Mouse (Mus musculus) heart, postnatal 36 days (tissue): ENCODE measurements around the gene Grwd1. TPM values are rescaled to one million over a fixed set of nuclear protein-coding genes. Genes with fewer than 3 reads are reported as not detected.
A peak's percentile ranks its signal among the peaks of the same experiment; 100 is the strongest.

Source experiments
- DNase-seq, 2 experiments: peaks; one replicate each; pipeline ENCODE4 v3.0.0; 2021 to 2022
- intact Hi-C: fragments of 180-260 bp; cut with DNase I; formaldehyde crosslinking; loops from one replicate; pipeline ENCODE4 v1.15.1; 2025
- total RNA-seq, 2 experiments: library from RNA; stranded (reverse); gene quantifications; 2 replicates each; pipeline ENCODE4 v1.2.3; 2021

The Grwd1 gene
- total RNA-seq, 2 experiments from 2014 or later: 11.5 to 11.6 TPM

- DNase-seq: no peak
Observed at GRCm38 (mm10) chr7:45848447-45849027, 17.8 kb upstream of the Grwd1 start.

GRCm38 (mm10) chr7:45842950-45843744 is 12.4 kb upstream of the Grwd1 start:
- DNase-seq: no peak
- intact Hi-C loops: no loop called here

More at GRCm38 (mm10) chr7:45848447-45849027, 17.8 kb upstream of the Grwd1 start:
- intact Hi-C loops: no loop called here

- intact Hi-C loops: no loop called here
- DNase-seq: no peak
Observed at GRCm38 (mm10) chr7:45833924-45834323, 3.2 kb upstream of the Grwd1 start.

GRCm38 (mm10) chr7:45833148-45833790 is 2.5 kb upstream of the Grwd1 start:
- intact Hi-C loops: no loop called here
- no peak for DNase-seq

DNA sequence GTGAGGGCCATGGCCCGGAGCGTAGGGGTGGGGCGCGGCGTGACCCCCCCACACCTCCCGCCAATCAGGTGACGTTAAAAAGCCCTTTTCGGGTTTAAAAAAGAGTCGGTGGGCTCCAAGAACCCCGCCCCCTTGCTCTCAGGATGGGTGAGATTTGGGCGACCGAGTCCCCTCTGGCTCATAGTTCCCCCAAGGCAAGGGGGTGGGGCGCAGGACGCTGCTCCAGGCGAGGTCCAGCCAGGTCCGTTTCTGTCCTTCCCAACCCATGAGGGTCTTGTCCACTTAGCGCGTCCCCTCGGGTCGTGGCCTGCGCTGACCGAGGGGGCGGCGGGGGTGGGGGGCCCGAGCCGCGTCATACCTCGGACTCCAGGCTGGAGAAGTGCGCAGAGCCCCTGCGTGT is 1.7 kb upstream of the Grwd1 start:
- DNase-seq: no peak
- intact Hi-C loops: no loop called here

DNA sequence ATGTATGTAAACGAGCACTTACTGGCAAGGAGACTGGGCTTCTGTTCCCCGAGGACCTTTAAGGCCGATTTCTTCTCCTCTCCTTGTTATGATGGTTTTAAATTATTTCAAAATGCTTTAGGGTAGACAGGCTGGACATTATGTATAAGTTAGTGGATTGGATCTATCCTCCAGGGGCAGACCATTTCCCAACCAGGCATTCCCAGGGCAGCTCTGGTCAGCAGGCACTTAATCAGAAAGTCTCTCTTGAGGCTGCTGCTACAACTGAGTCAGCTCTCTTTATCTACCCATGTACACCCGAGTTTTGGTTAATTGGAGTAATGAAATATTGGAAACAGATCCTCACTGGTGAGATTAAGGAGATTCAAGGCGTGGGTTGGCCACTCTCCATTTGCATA is 383 bp upstream of the Grwd1 start:
- DNase-seq: no peak
- intact Hi-C loops: loop anchor here (2.0 kb wide), 1 partner anchor 34 kb away; no protein-coding TSS in a partner anchor

DNA sequence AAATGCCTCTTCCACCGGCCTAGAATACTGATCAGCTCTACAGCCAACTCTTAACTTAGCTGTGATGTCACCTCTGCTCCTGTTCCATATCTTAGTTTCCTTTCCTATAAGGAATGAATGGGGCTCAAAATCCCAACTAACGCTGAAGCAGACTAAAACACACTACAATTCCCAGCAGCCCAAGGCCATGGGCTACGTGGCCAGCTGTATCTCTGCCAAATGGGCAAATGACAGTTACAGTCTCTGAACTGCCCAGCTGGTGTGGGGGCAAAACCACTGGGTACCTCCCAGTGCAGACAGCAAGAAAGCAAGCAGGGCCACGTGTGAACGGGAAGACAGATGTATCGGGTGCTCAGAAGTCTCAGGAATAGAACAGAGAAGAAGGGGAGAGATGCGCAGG is 4.1 kb downstream of the Grwd1 start:
- intact Hi-C loops: no loop called here
- DNase-seq: no peak

GRCm38 (mm10) chr7:45824598-45824997 is 6.1 kb downstream of the Grwd1 start, which contains the start of gene Kcnj14:
Gene Kcnj14, minus strand, starts transcription at chr7:45824782.
- intact Hi-C loops: no loop called here
- no peak for DNase-seq

DNA sequence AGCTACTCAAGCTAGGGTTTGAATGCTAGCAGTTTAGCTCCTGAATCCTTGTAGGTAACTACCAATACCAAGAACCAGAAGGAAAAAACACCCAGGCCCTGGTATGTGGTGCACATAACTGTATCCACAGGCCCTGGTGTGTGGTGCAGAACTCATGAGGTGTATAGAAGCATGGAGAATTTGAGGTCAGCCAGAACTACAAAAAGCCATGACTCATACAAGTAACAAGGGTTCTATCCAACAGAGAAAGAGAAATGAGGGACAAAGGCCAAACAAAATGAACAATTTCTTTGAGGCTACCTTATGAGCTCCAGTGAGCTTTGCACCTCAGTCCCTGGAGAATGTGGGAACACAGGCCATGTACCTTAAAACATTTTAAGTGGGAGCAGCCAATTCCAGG is 9.8 kb downstream of the Grwd1 start:
- intact Hi-C loops: no loop called here

GRCm38 (mm10) chr7:45819843-45820242 is 10.9 kb downstream of the Grwd1 start:
- DNase-seq: no peak

More for the DNA sequence above, 9.8 kb downstream of the Grwd1 start:
- no peak for DNase-seq

GRCm38 (mm10) chr7:45815984-45816351 is 14.8 kb downstream of the Grwd1 start:
- intact Hi-C loops: loop anchor here (2.0 kb wide), 1 partner anchor 13 kb away; no protein-coding TSS in a partner anchor
- no peak for DNase-seq

More at GRCm38 (mm10) chr7:45819843-45820242, 10.9 kb downstream of the Grwd1 start:
- intact Hi-C loops: no loop called here

DNA sequence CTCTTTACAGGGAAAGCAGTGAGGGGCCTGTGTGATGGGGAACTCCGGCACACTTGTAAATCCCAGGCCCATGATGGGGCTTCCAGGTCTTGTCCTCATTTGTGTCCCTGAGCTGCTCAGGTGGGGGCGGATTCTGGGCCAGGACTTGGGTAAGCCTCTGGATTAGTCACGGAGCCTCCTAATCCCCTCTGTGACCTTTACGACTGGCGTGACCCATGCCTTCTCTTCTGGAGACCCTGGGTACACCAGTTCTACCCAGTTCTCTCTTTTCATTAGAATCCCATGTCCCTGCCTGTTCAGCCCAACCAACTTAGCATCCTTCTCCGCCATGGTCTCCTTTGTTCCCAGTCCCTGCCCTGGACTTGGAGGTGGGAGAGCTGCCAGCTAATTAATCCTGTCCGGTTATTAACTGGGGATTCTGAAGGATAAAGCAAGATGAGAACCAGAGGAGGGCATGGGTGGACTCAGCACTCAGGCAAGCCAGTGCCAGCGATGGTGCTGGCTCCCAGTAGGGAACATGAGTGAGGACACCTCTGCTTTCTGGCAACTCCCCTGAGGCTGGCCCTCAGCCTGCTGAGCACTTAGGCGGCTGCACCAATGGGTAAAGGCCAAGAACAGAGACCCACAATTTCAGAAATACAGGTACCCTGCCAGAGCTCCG is 15.3 kb downstream of the Grwd1 start:
- intact Hi-C loops: loop anchor here (2.0 kb wide), 1 partner anchor 13 kb away; no protein-coding TSS in a partner anchor

GRCm38 (mm10) chr7:45814841-45815240 is 15.9 kb downstream of the Grwd1 start:
- no peak for DNase-seq
- intact Hi-C loops: loop anchor here (2.0 kb wide), 1 partner anchor 14 kb away; no protein-coding TSS in a partner anchor

More for the DNA sequence above, 15.3 kb downstream of the Grwd1 start:
- no peak for DNase-seq

DNA sequence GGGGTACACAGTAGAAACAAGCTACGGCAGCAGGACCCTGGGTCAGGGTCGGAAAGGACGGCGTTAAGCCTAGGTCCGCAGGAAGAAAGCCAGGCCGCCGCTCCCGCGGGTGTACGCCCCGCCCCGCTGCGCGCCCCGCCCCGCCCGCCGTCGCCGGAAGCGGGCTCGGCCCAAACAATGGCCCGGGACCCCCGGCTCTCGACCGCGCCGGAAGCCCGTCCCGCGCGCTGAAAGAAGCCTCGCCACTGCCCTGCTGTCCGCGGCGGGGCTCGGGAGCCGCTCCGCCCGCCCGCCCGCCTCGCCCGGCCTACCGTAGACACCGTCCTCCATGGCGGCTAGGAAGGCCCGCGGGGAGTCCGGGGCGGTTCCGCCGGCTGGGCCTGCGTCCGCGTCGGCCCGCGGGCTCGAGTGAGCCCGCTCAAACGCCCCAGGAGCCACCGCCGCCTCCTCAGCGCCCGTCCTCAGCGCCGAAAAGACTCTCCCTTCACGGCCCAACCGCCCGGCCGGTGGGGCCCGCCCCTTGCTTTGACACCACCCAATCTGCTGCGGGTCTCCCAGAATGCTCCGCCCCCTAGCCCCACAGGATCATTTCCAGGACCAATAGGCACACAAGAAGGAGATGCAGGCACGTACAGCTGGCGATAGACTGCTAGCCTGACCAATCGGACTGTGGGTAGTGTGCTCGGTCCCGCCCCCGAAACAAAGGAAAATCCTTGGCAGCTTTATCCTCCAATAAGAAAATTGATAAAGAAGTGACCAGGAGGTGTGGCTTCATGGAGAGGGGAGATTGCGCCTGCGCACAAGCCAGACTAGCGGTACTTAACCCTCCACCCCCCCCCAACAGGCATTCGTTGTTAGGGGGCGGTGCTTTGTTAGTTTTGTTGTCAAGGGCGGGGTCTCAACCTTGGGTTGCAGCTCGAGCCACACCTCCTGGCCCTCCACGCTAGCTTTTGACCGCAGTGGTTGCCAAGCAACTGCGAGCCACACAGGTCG is 16.7 kb downstream of the Grwd1 start, which contains the start of gene Cyth2:
TSS of gene Cyth2 (minus strand) at position 795 of the 993 bp plus-strand sequence.
- peak; percentile 98 to 99 for DNase-seq
- intact Hi-C loops: loop anchor here (2.0 kb wide), 1 partner anchor 15 kb away; no protein-coding TSS in a partner anchor

DNA sequence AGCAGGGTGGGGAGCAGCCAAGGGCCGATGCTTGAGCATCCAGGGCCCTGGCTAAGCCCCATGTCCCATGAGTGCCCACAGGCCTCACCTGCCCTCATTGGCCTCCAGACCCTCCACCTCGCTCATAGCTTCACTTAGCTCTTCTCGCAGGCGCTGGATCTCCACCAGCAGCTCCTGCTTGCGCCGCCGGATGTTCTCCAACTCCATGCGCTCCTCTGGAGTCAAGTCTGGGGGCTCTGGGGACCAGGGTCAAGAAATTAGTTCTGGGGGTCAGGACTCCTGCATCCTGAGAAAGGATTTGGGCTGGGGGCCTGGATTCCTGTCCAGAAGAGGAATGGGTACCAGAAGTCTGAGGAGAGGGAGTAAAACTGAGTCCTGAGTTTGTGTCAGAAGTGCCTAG is 17.8 kb downstream of the Grwd1 start:
- intact Hi-C loops: no loop called here
- no peak for DNase-seq

GRCm38 (mm10) chr7:45809276-45810075 is 21.3 kb downstream of the Grwd1 start:
- intact Hi-C loops: no loop called here
- no peak for DNase-seq

- no peak for DNase-seq
- intact Hi-C loops: no loop called here
Observed at GRCm38 (mm10) chr7:45808471-45808870, 22.3 kb downstream of the Grwd1 start.

GRCm38 (mm10) chr7:45805941-45806340 is 24.8 kb downstream of the Grwd1 start:
- intact Hi-C loops: no loop called here
- DNase-seq: no peak
